Mouse (Mus musculus): Measurements from ENCODE around the gene Mthfd1.

GRCm38 (mm10) chr12:76241833-76242232, 13.3 kb upstream of the Mthfd1 start:
- TF ChIP-seq CTCF (IDR thresholded peaks at IDR 0.05; ENCODE audit: control insufficient read depth, insufficient read depth, insufficient replicate concordance, low read depth, low read length) (no peak), POLR2A (IDR thresholded peaks at IDR 0.05; ENCODE audit: control insufficient read depth, low read depth, low read length) (no peak)

All from testis, adult 2 months (tissue).